Mouse (Mus musculus): Measurements from ENCODE around the gene Ptprh.
A peak's percentile ranks its signal among the peaks of the same experiment; 100 is the strongest.

Gene Ptprh

GRCm38 (mm10) chr7:4603873-4604272 is at the start of gene Ptprh:
Gene Ptprh, minus strand, starts transcription at chr7:4604041.
- no peak for DNase-seq

DNA sequence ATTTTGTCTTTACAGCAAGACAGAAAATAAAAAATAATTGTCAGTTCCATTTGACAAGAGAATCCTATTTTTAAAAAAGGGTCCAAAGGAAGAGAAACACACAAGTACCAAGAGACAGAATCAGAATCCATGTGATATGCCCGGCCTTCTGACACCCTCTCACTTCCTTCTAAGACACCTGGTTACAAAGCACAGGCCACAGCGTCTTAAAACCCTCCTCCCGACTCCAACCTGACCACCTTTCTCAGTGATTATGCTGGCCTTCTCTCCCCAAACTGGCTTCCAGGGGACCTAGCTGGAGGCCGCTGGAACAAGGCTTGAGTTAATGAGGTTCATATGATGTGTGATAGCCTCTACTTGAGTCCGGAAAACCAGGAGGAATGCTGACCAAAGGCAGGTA is 49.5 kb upstream of the Ptprh start:
- DNase-seq: no peak

DNA sequence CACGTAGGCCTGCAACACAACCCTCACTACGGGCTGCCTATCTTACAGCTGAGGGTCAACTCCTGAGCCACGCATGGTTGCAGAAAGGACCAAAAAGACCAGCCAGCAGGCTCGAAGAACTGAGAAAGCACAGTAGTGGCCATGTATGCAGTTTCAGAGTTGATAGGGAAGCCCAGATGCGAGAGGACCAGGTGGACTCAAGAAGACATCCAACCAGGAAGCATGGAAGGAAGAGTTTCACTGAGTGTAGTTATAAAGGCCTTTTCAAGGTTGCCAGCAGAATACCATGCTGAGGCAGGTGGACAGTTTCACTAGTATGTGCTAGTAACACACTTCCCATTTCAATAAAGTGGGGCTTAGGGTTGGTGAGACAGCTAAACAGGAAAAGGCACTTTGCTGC is 48.9 kb upstream of the Ptprh start:
- no peak for DNase-seq

DNA sequence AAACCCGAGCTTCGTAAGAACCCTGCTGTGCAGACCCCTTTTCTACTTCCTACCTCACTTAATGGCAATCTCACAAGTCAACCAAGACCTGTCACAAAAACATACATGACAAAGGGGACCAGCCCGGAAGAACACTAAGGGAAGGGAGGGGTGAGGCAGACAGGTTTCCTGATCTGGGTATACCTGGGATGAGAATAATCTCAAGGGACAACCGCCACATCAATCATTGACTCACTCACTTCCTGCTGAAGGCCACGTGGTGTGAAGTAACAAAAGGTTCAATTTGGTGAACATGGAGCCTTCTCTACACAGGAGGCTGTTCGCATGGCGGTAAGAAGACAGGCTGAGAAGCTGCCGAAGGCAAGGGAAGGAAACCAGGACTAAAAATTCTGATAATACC is 47.7 kb upstream of the Ptprh start:
- no peak for DNase-seq

DNA sequence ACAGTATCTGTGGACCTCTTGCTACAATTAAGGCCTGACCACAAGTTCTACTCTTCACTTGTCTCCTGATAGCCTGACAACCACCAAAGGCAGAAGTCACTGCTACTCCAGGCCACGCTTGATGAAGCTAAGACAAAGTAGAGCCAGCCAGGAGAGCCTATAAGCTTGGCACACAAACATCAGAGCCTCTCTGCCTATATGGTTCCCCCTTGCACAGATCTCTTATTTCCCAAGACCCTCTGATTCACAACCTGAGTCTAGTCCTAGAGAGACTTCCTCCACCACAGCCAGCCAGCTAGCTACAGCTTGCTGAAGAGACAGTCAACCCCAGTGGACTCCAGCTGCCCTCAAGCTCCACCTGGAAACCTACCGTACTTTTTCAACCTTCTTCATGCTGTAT is 44.2 kb upstream of the Ptprh start:
- DNase-seq: no peak

- no peak for DNase-seq
Observed at GRCm38 (mm10) chr7:4647291-4647690, 43.5 kb upstream of the Ptprh start.

DNA sequence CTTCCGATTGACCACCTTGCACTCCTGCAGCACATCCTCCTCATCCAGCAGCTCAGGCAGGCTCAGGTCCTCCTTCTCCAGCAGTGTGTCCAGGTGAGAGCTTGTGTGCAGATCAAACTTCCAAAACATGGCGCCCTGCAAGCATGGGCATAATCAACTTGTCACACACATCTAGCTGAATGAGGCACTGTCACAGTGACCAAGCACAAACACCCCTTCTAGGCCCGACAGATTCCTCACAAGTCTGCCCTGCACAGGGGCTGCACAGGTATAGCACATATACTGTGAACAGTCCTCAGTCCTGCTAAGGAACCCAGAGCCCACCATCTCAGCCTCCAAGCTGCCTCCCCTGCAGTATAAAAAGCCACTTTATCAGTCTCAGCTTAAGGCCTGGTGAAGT is 43.0 kb upstream of the Ptprh start:
- no peak for DNase-seq

- DNase-seq: no peak
Observed at GRCm38 (mm10) chr7:4643225-4643624, 39.4 kb upstream of the Ptprh start.

DNA sequence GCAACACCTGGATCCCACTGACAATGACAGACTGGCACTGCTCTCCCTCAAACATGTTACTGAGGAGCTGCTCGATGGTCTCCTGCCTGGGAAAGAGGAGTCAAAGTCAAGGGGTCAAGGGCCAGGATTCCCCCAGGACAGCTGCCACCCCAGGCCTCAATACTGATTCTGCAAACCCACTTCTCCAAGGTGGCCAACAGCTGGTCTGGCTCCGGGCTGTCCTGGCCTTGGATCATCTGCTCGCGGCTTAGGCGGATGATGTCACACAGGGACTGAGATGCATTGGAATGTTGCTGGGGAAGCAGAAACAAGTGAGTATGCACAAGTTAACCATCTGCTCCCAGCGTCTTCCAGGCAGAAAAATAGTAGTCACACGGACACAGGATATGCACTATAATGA is 38.1 kb upstream of the Ptprh start:
- no peak for DNase-seq

DNA sequence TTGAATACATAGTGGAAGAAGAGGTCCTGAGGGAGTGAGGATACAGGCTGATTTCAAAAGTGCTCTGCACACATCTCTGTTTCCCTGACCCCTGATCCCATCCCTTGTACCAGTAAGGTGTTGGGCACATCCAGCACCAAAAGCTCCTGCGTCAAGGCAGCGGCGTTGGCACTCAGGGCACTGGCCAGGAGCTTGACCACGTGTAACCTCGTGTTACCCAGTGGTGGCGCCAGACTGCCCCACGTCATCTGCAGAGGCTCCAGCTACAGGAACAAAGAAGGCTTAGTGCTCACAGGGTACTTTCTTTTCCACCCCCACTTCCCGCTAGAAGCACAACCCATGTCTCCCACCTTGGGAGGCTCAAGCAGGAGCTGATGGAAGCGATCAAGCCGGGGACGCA is 37.3 kb upstream of the Ptprh start:
- DNase-seq: no peak

DNA sequence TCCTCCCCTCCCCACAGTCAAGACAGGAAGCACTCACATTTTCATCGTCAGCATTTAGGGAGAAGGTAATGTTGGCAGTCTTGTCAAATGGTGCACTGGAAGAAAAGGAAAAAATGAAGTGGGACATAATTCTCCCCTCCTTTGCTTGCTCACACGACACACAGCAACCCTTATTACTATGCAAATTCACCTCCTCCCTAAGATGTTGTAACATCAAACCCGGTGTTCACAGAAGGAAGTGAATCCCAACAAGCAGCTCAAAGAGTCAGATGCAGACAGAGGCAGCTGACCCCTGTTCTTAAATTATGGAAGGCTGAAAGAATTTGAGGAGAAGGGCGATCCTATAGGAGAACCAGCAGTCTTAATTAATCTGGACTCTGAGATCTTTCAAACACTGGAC is 32.3 kb upstream of the Ptprh start:
- DNase-seq: no peak

GRCm38 (mm10) chr7:4631031-4631430 is 27.2 kb upstream of the Ptprh start, which contains the start of gene Tmem86b:
Gene Tmem86b, minus strand, starts transcription at chr7:4631422.
- DNase-seq: no peak

- DNase-seq: no peak
Observed at GRCm38 (mm10) chr7:4630198-4630597, 26.4 kb upstream of the Ptprh start.

DNA sequence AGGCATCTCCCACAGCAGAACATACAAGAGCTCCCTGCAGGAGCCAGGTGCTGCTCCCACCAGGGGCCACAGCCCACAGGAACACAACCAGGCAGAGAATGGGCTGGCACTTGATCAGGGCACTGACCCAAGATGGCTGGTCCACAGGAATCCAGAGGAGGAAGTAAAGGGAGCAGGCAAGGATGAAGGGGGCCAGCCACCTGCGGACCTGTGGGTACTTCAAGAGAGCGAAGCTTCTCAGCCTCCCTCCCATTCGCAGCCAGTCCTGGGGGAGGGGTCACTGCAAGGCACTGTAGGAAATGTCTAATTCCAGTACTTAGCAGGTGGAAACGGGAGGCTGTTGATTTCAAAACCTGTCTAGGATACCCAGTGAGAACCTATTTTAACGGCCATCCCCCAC is 25.7 kb upstream of the Ptprh start:
- no peak for DNase-seq

GRCm38 (mm10) chr7:4625928-4626327 is 22.1 kb upstream of the Ptprh start:
- no peak for DNase-seq

- no peak for DNase-seq
Observed at GRCm38 (mm10) chr7:4624343-4624742, 20.5 kb upstream of the Ptprh start.

- DNase-seq: peak; percentile 51
Observed at GRCm38 (mm10) chr7:4623544-4624189, 19.8 kb upstream of the Ptprh start.

DNA sequence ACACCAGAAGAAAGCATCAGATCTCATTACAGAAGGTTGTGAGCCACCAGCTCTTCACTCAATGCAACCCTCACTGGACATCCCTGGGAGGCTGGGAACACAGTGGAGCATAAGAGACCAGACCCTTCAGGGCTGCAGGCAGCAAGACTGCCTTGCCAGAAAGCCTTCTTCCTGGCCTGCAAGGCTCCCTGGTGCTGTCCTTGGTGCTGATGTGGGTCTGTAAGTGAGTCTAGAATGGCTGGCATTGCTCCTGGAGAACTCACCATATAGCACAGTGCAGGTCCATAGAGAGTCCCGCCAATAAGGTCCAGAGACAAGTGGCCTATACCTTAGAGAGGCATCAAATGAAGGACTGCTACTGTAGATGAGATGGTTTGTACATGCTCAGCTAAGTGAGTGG is 16.1 kb upstream of the Ptprh start:
- no peak for DNase-seq

DNA sequence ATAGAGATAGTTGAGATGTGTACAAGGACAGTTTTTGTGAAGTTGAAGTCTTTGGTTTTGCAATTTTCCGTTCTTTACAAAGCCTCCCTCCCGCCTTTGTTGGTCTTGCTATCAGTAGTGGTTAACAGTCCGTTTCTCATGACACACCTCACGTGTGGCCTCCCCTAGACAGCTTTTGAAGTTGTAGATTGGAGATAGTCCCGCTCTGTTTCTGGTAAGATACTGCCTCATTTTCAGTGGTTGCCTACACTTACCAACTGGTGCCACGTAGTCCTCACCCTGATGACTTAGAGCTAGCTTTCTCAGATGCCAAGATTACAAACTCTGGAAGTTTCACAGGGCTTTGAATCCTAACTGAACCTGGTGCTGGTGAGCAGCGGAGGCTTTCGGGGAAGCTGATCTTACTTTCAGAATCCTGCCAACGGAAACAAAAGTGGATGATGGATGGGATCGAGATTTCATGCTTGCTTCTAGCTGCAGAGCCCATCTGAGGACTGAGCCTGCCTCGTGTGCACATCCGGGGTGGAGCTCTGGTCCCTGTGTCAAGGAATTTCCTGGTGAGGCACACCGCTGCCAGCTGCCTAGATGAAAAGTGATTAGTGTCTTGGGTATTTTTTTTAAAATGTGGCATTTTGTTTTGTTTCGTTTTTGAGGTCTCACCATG is 10.0 kb upstream of the Ptprh start:
- no peak for DNase-seq

DNA sequence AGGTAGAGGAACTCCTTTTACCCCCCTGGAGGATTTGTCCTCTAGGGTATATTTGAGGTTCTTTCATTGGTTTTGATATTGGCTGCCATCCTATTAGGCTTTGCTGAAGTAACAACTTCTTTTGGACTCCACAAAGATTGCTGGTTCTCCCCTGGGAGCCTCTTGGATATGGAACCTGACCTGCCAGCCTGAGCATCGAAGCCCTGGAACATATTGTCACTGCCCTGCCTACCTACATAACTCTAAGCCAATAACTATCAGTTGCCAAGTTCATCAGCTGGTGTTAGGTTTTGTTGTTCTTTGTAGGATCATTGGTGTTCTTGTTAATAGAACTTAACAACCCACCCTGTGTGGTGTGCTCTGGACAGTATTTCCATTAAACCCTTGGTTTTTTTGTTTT is 9.1 kb upstream of the Ptprh start:
- DNase-seq: no peak

DNA sequence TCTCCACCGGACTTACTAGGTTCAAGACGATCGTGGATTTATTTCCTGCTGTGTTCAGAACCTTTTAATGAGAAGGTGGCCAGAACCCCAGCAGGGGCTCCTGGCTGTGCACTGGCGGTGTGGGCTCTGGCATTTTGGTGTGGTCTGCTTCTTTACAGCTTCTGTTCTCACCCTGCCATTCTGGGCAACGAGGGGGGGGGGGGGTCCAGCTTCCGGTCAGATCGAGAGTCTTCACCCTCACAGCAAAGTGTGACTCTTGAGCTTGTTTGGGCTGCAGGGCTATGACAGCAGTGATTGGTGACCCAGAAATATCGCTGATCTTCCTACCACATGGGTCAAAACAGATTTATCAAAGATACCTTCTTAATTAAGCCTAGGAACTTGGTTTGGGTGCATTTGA is 8.5 kb upstream of the Ptprh start:
- no peak for DNase-seq

DNA sequence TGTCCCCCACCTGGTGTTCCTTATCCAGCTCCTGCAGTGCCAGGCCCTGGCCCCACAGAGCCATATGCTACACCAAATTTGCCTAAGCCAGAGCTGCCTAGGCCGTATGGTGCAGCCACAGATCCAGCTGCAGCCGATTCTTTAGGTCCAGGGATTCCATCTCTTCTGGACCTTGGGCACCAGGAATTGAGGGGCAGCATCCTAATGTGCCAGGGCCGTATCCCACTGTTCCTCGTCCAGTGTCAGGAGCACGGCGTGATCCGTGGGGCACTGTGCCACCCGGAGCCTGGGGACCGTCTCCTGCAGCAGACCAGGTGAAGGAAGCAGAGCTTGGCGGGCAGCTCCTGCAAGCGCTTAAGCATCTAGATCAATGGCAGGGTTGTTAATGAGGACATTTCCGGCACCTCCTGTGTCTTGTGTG is 8.1 kb upstream of the Ptprh start:
- DNase-seq: no peak

DNA sequence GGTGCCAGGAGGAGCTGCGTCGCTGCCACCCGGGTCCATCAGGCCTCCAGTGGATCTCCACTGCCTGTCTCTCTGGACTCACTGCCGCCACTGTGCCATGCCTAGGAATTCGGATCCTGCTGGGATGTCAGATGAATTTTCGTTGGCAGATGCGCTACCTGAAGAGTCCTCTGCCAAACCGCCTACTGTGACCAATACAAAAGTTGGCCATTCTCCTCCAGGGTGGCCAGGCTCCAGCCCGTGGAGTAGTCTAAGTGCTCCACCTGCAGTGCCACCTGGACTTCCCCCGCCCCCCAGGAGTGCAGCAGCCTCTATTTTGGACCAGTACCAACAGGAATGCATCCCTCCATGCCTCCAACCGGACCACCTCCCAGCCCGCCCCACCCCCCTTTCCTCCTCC is 7.7 kb upstream of the Ptprh start:
- DNase-seq: no peak

GRCm38 (mm10) chr7:4608002-4608401 is 4.2 kb upstream of the Ptprh start:
- no peak for DNase-seq

DNA sequence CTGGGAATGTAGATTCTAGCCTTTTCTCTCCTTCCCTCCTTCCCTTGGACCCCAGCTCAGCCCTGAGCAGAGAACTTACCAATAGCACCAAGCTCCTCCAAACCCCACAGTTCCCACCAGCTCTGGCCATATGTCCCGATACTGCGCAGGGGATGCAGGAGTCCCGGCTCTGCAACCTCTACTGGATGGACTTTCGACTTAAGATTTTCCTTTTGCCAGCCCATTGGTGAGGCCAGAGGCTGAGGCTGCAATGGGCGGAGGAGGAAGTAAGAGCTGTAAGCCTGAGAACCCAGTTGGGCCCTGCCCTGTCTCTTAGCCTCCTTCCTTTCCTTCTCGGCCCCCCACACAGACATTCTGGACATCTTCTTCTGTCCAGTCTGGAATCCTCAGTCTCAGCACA is 872 bp downstream of the Ptprh start:
- no peak for DNase-seq

Data from right cerebral cortex, adult 18-20 months (tissue).